Mouse (Mus musculus) G1E (cell line): ENCODE results near the gene Mecom. TPM values are rescaled to one million over a fixed set of nuclear protein-coding genes. Genes with fewer than 3 reads are reported as not detected.

ENCODE experiments used
- ATAC-seq: 2 replicates; pipeline ENCODE4 v1.8.0; 2016; ENCODE audit warnings: mild to moderate bottlenecking; ENCODE audit not compliant: insufficient number of reproducible peaks, poor library complexity, low FRiP score, severe bottlenecking; ENCODE audit errors: extremely low read depth
- DNase-seq: peaks from one replicate; pipeline ENCODE4 v3.0.0; 2012; ENCODE audit warnings: low spot score
- H3K27me3 ChIP-seq: 2 replicates; pipeline ENCODE4 v1.6.1; 2012; ENCODE audit warnings: mild to moderate bottlenecking, low read length, inconsistent platforms; ENCODE audit not compliant: insufficient read depth
- H3K36me3 ChIP-seq: replicated peaks from 2 replicates; pipeline ENCODE3; 2012; ENCODE audit warnings: mild to moderate bottlenecking, inconsistent platforms
- H3K4me1 ChIP-seq: 2 replicates; pipeline ENCODE4 v1.6.1; 2012; ENCODE audit warnings: low read depth, low read length, inconsistent platforms, mixed read lengths; ENCODE audit not compliant: insufficient read depth
- H3K4me3 ChIP-seq: 2 replicates; pipeline ENCODE4 v1.5.1; 2012; ENCODE audit warnings: low read depth, mild to moderate bottlenecking, inconsistent platforms, low read length, moderate library complexity, mixed read lengths
- H3K9me3 ChIP-seq: replicated peaks from 2 replicates; pipeline ENCODE4 v1.6.1; 2012; ENCODE audit warnings: inconsistent platforms
- CTCF ChIP-seq: IDR thresholded peaks from 2 replicates; pipeline ENCODE4 v1.5.1; 2012; ENCODE audit warnings: low read depth, low read length, inconsistent platforms, mixed read lengths
- GATA1 ChIP-seq: IDR thresholded peaks from 2 replicates; pipeline ENCODE4 v1.6.1; 2012; ENCODE audit warnings: borderline replicate concordance, low read length, inconsistent platforms, mixed read lengths
- GATA2 ChIP-seq: IDR thresholded peaks from 2 replicates; pipeline ENCODE4 v1.6.1; 2012; ENCODE audit warnings: low read depth, low read length, inconsistent platforms, borderline replicate concordance
- POLR2AphosphoS5 ChIP-seq: IDR thresholded peaks from 2 replicates; pipeline ENCODE4 v1.6.1; 2012; ENCODE audit warnings: low read depth, low read length, inconsistent platforms; ENCODE audit not compliant: insufficient replicate concordance
- TAL1 ChIP-seq: conservative IDR thresholded peaks from 2 replicates; pipeline ENCODE4 v1.6.1; 2012; ENCODE audit warnings: low read depth, low read length, inconsistent platforms, mixed read lengths
- polyA plus RNA-seq: library from polyadenylated mRNA; stranded (reverse); fragments of >175 nt; gene quantifications from 2 replicates; pipeline ENCODE4 v1.2.3, GENCODE M21; 2012
- total RNA-seq, 2 experiments: library from RNA; stranded (forward) in 1 of 2; stranded (reverse) in 1 of 2; fragments of 200-1000 nt in 1 of 2; fragments of >200 nt in 1 of 2; fragmentation: Nextera tagmentation in 1 of 2; gene quantifications; 2 replicates each; pipeline ENCODE4 v1.2.3; 2014 to 2017

The Mecom gene
- total and polyA plus RNA-seq, 3 experiments: 0.05 TPM; not detected in 2

- H3K4me1 ChIP-seq: no peaks in the 10 kb centered on the region
- no peak for TF ChIP-seq POLR2AphosphoS5
- TF ChIP-seq CTCF: no peak
- no peak for TF ChIP-seq TAL1
- TF ChIP-seq GATA2: no peak
- no peak for TF ChIP-seq GATA1
- ATAC-seq (no peak), DNase-seq (no peak)
- H3K4me3 ChIP-seq: no peak overlapping the region
- H3K9me3 ChIP-seq: no peaks in the 10 kb centered on the region
- peaks cover 3% of the 10 kb centered on the region; the same call in 1 of the 2 replicates for H3K27me3 ChIP-seq
- H3K36me3 ChIP-seq: no peaks in the 10 kb centered on the region
These were observed 157.5 kb downstream of the Mecom start for GRCm38 (mm10) chr3:30390346-30390745.

- no peak for ATAC-seq
- Histone ChIP-seq H3K4me1 (no peaks in the 10 kb centered on the region), H3K36me3 (no peaks in the 10 kb centered on the region), H3K9me3 (no peaks in the 10 kb centered on the region), H3K4me3 (no peak overlapping the region), H3K27me3 (no peaks in the 10 kb centered on the region)
- no peak for TF ChIP-seq POLR2AphosphoS5
- DNase-seq: no peak
These were observed 167.5 kb downstream of the Mecom start for GRCm38 (mm10) chr3:30380273-30380672.

- DNase-seq: no peak
- Histone ChIP-seq H3K9me3 (no peaks in the 10 kb centered on the region), H3K4me3 (no peak overlapping the region), H3K4me1 (no peaks in the 10 kb centered on the region), H3K27me3 (no peaks in the 10 kb centered on the region), H3K36me3 (no peaks in the 10 kb centered on the region)
- ATAC-seq: no peak
- TF ChIP-seq POLR2AphosphoS5 (no peak), GATA2 (no peak), TAL1 (no peak), GATA1 (no peak), CTCF (no peak)
These were observed 168.5 kb downstream of the Mecom start for GRCm38 (mm10) chr3:30379301-30379700.

GRCm38 (mm10) chr3:30371472-30371871 lies 176.3 kb downstream of the Mecom start:
- no peaks in the 10 kb centered on the region for H3K4me1 ChIP-seq
- TF ChIP-seq GATA1: no peak
- TF ChIP-seq CTCF: no peak
- TF ChIP-seq TAL1: no peak
- no peak for TF ChIP-seq POLR2AphosphoS5
- no peak for TF ChIP-seq GATA2
- H3K27me3 ChIP-seq: no peaks in the 10 kb centered on the region
- H3K4me3 ChIP-seq: no peak overlapping the region
- ATAC-seq (no peak), DNase-seq (no peak)
- H3K9me3 ChIP-seq: no peaks in the 10 kb centered on the region
- no peaks in the 10 kb centered on the region for H3K36me3 ChIP-seq

GRCm38 (mm10) chr3:30370860-30371455 lies 176.8 kb downstream of the Mecom start:
- no peaks in the 10 kb centered on the region for H3K9me3 ChIP-seq
- ATAC-seq (no peak), DNase-seq (no peak)
- no peak for TF ChIP-seq CTCF
- TF ChIP-seq POLR2AphosphoS5: no peak
- TF ChIP-seq GATA1: no peak
- TF ChIP-seq TAL1: no peak
- no peak for TF ChIP-seq GATA2
- no peaks in the 10 kb centered on the region for H3K27me3 ChIP-seq
- H3K4me1 ChIP-seq: no peaks in the 10 kb centered on the region
- no peaks in the 10 kb centered on the region for H3K36me3 ChIP-seq
- no peak overlapping the region for H3K4me3 ChIP-seq

- no peak for TF ChIP-seq CTCF
- no peak for TF ChIP-seq GATA2
- TF ChIP-seq TAL1: no peak
- no peak for TF ChIP-seq POLR2AphosphoS5
- no peak for TF ChIP-seq GATA1
These were observed 181.2 kb downstream of the Mecom start for GRCm38 (mm10) chr3:30366621-30367020.

GRCm38 (mm10) chr3:30361190-30361589 lies 186.6 kb downstream of the Mecom start:
- DNase-seq (no peak), ATAC-seq (no peak)
- Histone ChIP-seq H3K4me1 (no peaks in the 10 kb centered on the region), H3K9me3 (no peaks in the 10 kb centered on the region), H3K27me3 (no peaks in the 10 kb centered on the region), H3K36me3 (no peaks in the 10 kb centered on the region), H3K4me3 (no peak overlapping the region)
- no peak for TF ChIP-seq POLR2AphosphoS5
- TF ChIP-seq GATA1: no peak
- no peak for TF ChIP-seq TAL1
- TF ChIP-seq CTCF: no peak
- no peak for TF ChIP-seq GATA2

More at GRCm38 (mm10) chr3:30366621-30367020, 181.2 kb downstream of the Mecom start:
- no peaks in the 10 kb centered on the region for H3K9me3 ChIP-seq
- no peak overlapping the region for H3K4me3 ChIP-seq
- DNase-seq (no peak), ATAC-seq (no peak)
- H3K4me1 ChIP-seq: no peaks in the 10 kb centered on the region
- H3K27me3 ChIP-seq: no peaks in the 10 kb centered on the region
- no peaks in the 10 kb centered on the region for H3K36me3 ChIP-seq
